Mouse (Mus musculus): ENCODE data around the gene Ldlrad1.

Gene Ldlrad1

DNA sequence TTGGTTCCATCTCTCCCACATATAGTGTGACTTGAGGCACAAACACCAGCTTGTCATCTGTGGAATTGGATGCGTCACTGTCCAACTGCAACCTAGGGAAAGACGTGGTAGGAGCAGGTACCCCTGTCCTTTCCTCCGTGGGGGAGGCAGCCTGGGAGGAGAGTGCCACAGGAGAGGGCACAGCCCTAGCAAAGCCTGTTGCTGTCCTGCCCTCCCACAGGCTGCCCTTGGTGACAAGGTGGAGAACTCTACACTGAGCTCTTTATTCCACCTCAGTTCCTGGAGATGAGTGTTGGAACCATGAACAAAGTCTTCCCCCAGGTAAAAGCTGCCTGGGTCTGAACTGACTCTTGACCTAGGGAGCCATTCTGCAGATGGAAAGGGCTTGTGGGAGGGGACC is at the start of gene Ldlrad1:
Gene Ldlrad1, plus strand, starts transcription at position 301 of the 400 bp plus-strand sequence.
- no peak for DNase-seq (ENCODE audit: low read depth, low spot score)

DNA sequence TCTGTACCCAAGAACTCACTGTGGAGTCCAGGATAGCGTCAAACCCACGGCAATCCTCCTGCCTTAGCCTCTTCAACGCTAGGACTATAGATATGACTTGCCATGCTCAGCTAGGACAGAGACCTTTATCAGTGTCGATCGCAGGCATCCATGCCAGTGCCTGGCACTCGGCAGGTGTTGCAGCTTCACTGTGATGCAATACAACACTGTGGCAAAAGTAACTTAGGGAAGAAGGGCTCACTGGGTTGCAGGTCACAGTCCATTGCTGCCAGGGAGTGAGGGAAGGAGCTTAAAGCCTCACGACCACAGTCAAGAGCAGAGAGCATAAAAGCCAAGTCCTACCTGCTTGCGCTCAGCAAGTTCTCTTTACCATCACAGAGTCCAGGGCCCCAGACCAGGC is 48.8 kb upstream of the Ldlrad1 start:
- DNase-seq (ENCODE audit: low read depth, low spot score): no peak

DNA sequence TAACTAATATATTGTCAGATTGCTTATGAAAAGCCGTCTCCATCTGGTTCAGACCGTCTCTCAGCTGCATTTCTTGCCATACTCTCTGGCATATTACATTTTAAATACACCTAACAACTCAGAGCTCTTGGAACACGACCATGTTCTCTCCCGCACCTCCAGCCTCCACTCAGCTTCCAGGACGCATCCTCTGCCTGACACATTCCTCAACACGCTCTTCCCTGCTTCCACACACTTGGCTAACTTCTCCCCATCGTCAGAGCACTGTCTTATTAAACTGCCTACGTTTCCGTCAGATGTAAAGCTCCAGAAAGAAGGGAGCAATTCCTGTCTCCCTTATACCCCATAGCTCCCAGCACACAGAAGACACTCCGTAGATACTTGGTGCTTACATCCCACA is 45.6 kb upstream of the Ldlrad1 start:
- no peak for DNase-seq (ENCODE audit: low read depth, low spot score)

DNA sequence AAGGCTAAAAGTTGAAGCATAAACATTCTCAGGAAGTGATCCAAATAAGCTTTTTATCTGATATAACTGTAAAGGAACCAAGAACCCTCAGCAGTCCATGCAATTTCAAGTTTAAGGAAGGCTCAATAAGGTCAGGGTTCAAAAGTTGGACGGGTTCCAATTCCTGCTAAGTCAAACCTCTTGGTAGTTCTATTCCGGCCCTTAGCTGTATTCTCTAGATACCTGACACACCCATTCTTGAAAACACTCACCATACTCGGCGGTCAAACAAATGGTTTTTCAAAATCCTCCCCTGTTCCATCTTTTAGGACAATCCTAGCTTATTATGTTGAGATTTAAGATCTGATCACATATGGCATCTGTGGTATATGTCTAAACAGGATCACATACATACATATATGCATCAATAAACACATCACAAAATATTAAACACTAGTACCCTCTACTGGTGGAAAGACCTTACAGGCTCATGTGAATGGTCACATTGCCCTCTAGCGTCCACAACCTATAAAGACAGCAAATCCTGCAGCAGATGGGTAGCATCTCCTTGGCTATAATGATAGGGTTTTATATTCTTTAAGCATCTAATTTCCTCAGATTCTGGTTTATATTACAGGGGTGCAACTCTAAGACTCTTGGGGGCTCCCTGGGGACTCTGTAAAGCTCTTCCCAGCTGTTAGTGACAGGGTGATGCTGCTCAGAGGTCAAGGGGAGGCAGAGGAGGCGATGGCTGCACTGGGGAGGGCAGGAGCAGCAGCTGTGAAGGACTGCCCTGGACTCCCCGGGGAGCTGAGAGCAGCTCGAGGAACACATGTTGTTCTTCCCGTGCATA is 45.0 kb upstream of the Ldlrad1 start:
- peak; percentile 63 for DNase-seq (ENCODE audit: low read depth, low spot score)

DNA sequence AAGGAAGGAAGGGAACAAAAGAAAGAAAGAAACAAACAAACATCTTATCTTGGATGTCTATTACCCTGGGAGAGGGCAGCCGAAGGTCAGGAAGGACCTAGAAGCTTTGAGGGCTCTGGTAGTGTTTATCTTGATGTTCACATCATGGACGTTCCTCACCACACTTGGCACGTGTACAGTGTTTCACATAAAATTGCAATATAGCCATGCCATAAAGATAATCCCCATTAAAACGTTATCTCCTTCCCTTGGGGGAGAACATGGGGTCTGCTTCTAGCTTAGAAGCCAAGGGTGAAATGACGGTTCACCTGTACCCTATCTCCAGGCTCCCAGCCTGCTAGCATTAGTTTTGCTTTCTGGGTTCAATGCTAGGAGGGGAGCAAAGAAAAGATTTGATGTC is 42.3 kb upstream of the Ldlrad1 start:
- no peak for DNase-seq (ENCODE audit: low read depth, low spot score)

DNA sequence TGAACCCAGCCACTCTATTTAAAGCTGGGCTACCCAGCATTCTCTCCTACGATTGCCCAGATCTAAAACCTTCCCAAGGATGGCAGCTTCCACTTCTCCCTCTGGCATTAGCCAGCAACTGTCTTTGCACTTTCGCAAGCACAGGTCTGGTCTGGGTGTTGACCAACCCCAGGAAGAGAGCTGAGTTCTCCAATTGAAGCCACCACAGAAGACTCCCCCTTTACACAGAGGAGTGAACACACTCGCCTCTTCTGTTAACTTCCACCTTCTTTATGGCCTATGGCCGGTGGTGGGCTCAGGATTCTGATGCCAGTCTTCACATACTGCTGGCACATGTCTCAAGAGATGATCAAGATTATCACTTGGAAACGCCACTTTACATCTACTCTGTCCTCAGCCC is 41.2 kb upstream of the Ldlrad1 start:
- no peak for DNase-seq (ENCODE audit: low read depth, low spot score)

DNA sequence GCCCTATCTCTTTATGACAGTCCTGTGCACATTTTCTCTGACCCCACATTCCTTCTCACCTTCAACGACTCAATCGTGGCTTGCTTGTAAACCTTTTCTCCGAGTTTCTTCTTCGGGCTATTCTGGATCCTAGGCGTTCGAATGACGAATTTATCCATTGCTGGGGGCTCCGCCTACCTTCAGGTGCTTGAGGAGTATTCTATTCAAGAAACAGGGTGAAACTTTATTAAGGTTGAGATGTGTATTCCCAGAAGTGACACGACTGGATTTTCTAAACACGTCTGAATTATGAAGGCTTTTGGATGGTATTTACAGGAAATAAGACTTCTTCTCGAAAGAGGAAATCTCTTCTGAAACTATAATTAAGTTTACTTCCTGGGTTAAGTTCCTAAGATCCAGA is 31.5 kb upstream of the Ldlrad1 start:
- DNase-seq (ENCODE audit: low read depth, low spot score): no peak

DNA sequence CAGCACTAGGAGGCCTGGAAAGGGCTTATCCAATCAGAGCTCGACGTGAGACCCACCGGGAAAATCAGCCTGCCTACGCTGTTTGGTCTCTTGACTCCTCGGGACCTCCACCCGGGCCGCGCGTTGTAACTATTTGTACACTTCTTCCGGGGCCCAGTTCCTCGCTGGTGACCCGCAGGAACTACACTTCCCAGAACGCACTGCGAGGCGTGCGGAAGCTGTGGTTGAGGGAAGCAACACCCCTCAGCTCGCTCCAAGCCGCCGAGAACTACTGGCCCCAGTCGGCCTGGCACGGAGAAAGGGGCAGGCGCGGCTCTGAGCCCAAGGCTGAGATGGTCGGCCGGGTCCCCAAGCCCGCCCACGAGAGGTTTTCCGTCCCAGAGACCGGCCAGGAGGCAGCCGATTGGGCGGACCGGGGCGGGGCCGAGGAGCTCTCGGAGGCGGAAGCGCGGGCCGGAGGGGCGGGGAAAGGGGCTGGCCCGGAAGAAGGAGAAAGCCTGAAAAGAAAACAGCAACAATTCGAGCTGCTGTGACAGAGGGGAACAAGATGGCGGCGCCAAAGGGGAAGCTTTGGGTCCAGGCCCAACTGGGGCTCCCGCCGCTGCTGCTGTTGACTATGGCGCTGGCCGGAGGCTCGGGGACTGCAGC is 30.7 kb upstream of the Ldlrad1 start, which contains the start of gene Tmem59:
Gene Tmem59, plus strand, starts transcription at position 218 of the 648 bp plus-strand sequence.
- peak; percentile 89 for DNase-seq (ENCODE audit: low read depth, low spot score)

DNA sequence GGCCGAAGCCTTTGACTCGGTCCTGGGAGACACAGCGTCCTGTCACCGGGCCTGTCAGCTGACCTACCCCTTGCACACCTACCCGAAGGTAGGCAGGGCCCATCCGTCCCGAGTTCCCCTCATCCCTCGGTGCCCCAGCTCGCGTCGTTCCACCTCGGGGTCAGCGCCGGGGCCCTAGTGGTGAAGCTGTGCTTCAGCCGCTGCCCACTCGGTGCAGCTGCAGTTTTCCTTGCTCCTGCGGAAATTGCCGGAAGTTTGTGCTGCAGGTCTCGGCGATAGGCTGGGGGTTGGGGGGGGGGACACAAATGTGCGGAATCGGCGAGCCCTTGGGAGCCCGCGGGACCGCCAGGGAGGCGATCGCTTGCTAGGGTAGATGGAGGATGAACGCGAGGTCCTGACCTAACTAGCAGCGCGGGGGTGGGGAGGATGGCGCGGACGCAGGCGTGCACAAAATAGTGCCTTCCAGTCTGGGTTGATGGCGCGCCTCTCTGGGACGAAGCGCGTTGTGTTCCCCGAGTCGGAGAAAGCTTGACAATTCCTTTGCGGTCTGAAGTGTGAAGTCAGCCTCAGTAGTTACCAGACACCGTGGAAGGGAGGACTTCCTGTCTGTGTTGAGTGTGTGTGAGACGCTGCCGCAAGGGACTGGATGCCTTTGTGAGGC is 30.0 kb upstream of the Ldlrad1 start, which contains the start of gene Tceanc2:
Gene Tceanc2, minus strand, starts transcription at position 287 of the 661 bp plus-strand sequence.
- DNase-seq (ENCODE audit: low read depth, low spot score): no peak

DNA sequence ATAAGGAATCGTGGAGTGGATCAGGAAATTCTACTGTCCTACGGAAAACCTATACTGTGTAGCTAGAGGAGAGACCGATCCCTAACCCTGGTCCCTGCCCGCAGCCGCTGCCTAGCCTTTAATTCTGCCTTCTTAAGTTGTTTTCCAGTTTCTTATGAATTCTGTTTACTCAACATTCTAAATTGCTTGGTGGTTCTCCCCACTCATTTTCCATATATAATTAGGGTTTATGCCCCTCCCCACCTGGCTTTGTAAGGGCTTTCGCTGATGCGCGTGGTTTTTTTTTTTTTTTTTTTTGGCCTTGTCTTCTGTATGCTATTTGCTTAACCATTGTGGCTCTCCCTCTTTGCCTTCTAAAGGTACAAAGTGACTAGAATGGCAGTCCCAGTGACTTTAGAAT is 29.4 kb upstream of the Ldlrad1 start:
- no peak for DNase-seq (ENCODE audit: low read depth, low spot score)

DNA sequence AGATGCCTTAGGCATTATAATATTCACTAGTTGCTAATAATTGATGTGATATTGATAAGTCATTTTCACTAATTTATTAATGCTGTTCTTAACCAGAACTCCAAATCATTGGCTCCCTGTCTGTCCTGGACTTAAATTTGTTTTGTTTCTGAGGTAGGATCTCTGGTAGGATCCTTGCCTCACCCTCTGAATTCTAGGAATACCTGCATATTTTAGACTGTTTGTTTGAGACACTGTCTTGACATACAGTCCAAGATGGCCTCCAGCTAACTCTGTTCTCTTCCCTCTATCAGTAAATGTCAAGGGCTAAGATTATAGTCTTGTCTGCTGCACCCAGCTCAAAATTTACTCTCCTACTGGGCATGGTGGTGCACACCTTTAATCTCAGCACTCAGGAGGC is 28.2 kb upstream of the Ldlrad1 start:
- no peak for DNase-seq (ENCODE audit: low read depth, low spot score)

DNA sequence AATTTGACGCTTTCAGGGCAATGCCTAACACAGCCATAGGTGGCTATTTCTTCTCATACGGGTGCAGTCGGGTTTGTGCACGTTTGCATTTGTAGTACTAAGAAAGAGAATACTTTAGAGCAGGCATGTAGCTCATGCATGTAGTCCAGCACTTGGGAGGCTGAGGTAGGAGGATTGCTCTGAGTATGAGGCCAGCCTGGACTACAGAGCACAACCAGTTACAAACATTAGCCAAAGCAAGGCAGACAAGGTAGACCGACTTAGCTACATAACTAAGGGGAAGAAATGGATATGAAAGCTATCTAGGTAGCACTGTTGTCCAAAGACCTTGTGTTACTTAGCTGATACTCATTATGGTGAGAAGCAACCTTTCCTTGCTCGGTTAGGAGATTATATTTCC is 27.1 kb upstream of the Ldlrad1 start:
- no peak for DNase-seq (ENCODE audit: low read depth, low spot score)

DNA sequence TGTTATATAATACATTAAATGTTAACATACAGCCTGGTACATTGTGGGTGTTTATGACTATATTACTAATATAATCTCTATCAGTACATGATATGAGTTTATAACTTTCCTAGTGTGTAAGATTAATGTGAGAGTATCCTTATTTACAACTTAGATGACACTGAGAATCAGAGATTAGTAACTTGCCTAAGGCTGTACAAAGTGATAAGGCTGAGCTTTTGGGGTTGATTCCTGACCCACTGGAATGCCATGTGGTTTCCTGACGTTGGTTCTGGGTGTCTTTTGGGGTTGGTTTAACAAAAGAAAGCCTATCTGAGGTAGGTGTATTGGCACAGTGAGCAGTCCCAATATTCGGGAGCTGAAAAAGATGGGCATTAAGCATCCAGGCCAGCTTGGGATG is 26.2 kb upstream of the Ldlrad1 start:
- no peak for DNase-seq (ENCODE audit: low read depth, low spot score)

DNA sequence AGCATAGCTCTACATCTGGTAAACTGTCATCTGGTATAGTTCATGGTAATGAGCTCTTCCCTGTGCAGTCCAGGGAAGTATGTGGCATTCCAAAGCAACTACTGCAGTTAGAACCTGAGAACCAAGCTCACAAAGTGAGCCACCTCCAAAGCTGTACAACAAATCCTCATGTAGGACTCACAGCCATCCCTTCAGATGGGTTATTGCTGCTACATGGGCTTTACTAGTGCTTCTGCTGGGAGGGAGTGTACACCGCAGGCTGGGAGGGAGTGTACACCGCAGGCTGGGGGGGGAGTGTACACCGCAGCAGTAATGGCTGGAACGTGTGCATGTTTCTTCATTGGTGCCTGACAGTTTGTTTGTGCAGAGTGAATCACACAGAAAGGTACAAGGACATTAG is 25.8 kb upstream of the Ldlrad1 start:
- DNase-seq (ENCODE audit: low read depth, low spot score): no peak

DNA sequence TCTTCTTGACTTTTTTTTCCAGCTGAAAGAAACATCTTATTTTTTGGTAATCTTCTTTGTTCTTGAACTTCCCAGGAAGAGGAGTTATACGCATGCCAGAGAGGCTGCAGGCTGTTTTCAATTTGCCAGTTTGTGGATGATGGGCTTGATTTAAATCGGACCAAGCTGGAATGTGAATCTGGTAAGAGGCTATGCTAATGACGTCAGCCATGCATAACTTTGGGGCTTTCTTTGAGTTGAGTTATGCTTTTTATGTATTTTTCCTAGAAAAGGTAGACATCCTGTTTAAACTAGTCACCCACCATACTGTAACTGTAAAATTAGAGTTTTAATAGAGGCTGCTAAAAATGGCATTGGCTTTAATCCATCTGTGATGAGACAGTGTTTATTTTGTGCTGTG is 23.3 kb upstream of the Ldlrad1 start:
- DNase-seq (ENCODE audit: low read depth, low spot score): no peak

DNA sequence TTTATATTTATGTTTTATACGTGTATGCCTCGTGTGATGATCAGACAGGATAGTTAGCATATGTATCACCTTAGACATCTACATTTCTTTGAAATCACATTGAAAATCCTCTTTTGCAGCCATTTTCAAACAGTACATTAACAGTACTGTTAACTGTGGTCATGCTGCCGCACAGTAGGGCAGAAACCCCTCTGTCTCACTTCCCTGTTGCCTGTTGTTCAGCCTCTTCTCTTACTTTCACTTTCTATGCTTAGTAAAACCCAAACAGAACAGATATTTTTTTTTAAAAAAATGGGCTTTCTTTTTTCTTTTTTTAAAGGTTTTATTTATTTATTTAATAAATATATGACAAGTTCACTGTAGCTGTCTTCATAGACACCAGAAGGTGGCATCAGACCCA is 15.1 kb upstream of the Ldlrad1 start:
- no peak for DNase-seq (ENCODE audit: low read depth, low spot score)

DNA sequence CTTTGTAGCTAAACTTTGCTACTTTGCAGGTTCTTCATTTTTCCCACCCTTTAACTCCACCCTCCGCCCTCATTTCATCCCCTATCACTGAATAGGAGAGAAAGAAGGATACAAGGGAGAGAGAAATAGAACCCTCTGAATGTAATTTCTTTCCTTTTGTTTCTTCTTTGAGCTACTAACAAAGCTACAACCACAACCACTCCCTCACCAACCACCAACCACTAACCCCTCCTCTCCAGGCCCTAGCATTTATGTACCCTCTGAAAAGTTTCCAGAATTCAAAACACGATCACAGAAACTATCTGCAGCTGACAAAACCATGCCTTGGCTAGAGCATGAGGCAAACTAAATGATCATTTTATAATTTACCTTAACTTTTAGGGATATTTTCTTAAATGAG is 12.5 kb upstream of the Ldlrad1 start:
- no peak for DNase-seq (ENCODE audit: low read depth, low spot score)

DNA sequence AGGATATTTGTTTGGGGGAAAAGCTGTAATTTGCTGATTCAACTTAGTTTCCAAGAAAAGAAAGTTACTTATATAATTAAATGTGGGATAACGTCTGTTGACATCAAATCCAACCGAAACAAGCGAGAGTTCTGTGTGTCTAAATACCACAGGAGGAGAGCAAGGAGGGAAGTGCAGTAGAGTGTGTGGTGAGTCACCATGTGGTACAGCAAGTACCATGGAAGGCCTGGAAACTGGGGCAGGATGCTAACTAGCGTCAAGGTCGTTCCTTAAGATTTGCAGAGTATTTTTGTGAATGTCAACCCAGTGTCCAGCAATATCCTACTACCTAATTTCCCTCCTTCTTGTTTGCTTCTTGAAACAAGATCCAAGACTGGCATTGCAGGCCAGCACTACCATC is 10.9 kb upstream of the Ldlrad1 start:
- DNase-seq (ENCODE audit: low read depth, low spot score): no peak

DNA sequence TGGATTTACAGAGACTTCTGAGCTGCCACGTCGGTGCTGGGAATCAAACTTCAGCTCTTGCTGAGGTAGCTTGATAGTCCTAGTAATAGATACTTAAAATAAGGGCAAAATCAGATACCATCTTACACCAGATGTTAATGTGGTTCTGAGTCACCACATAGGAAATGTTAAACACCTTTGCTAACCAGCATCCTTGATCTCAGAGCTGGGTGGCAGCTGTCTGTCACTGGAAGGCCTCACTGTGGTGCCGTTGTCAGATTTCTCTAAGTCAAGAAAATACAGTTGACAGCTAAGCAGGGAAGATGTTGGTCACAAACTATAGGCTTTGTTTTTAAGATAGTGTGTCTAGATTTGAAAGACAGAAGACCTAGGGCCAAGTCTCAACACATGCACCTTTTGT is 7.2 kb upstream of the Ldlrad1 start:
- DNase-seq (ENCODE audit: low read depth, low spot score): no peak

DNA sequence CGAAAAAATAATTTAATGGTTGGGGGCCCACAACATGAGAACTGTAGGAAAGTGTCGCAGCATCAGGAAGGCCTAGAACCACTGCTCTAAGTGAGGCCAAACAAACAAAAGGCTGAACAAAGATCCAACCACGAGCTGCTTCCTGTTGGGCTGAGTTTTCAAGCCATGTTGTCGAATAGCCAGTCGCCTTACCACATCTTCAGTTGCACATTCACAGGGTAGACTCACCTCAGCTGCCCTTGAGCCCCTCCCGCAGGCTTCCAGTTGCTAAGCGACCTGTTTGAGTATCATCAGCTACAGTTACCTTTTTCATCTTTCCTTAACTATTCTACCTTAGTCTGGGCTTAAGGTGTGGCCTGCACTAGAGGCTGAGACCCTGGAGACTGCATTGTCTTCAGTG is 6.0 kb upstream of the Ldlrad1 start:
- DNase-seq (ENCODE audit: low read depth, low spot score): no peak

DNA sequence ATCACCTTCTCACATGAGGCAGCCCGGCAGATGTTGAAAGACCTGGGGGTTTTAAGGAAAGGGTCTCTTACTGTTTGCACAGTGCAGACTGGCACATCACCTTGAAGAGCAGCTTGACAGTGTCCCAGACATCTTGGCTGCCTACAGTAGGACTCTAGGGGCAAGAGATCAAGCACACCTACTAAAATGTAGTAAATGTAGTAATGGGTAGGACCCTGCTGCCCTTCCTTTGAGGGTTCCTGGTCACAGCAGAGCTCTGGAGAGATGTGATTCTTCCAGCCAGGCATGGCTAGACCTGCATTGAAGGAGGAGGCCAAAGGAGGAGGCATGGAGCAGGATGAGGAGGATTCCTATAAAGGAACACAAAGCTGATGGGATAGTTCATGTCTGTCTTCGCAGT is 2.0 kb upstream of the Ldlrad1 start:
- no peak for DNase-seq (ENCODE audit: low read depth, low spot score)

DNA sequence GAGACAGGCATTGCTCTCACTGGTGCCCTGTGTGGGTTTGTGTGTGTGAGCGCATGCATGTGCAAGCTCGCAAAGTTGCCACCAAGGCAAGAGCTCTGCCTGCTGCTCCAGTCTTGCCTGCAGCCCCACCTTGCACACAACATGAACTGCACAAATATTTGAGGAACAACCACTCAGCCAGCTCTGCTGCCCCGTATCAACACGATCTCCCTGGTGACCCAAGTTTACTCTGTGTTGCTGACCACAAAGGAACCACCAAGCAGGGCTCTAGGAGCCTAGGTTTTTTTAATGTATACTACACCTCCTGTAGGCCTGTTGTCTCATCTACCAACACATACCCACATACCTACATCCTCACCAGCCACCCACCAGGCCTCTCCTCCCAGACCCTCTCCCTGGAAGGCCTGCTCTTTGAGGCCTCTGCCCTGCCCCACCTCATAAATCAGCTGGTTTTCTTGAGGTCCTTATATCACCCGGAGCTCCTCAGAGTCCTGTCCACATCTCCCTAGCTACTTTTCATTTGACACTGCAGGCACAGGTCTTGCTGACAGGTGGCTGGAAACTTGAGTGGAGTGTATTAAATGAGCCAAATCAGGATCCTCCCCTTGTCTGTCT is 1.6 kb downstream of the Ldlrad1 start:
- no peak for DNase-seq (ENCODE audit: low read depth, low spot score)

Measured in c-Kit-negative CD71-positive TER-119-positive erythroid progenitor cells, embryonic 14.5 days (primary cell).